Comparison of ENCODE assay signal across 13 mouse cellular contexts in the genomic region with DNA sequence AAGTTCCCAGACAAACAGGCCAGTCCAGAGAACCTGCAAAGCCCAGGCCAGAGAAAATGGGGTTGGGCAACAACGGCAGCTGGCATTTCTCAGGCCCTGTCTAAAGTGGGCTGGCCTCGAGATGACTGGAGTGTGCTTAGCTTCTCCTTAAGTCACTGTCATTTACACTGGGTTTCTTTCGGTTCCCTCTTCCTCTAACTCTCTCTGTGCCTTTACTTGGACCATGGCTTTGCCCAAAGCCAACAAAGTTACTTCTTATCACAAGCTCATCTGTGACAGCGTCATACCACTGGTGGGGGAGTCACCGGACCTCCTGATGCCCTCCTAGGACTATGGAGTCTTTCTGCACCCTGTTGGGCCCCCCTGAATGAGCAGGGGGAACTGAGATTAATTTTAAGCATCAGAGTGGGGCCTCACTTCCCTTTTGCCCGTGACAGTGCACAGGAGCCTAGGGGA. TPM values are rescaled to one million over a fixed set of nuclear protein-coding genes. Genes with fewer than 3 reads are reported as not detected.
A peak's percentile ranks its signal among the peaks of the same experiment; 100 is the strongest.
DNase-seq lines count a peak whose midpoint lies in the region; ATAC-seq and TF ChIP-seq lines count a peak whose summit lies in the region.
"Had no signal": no experiment of that assay in that cellular context is flagged by ENCODE, and none has a peak within 500 bp of the region (broad histone marks: within the 10 kb centered on the region; RNA-seq: fewer than 3 reads in every experiment).

No protein-coding gene starts in this region.

- H3K9me3 ChIP-seq in liver, postnatal 0 days (ENCODE audit: low read length) = no peaks in the 10 kb centered on the region
- H3K9me3 ChIP-seq: forebrain, embryonic 15.5 days had no signal

- TF ChIP-seq EP300 in liver, postnatal 0 days (IDR thresholded peaks at IDR 0.05; ENCODE audit: low read depth) = no peak

- no peak for TF ChIP-seq CTCF in gastrocnemius, adult 2 months (IDR thresholded peaks at IDR 0.05)
- no peak for TF ChIP-seq CTCF in thymus, adult 2 months (IDR thresholded peaks at IDR 0.05; ENCODE audit: borderline replicate concordance, control insufficient read depth, extremely low read depth, insufficient read depth, low read length, poor library complexity)
- no peak for TF ChIP-seq CTCF in liver, postnatal 0 days (IDR thresholded peaks at IDR 0.05; ENCODE audit: low read depth)
- TF ChIP-seq CTCF in cerebellum, adult 2 months (IDR thresholded peaks at IDR 0.05; ENCODE audit: borderline replicate concordance, insufficient read depth, low read depth, low read length) = no peak

- peaks cover 19% of the 10 kb centered on the region for H3K27me3 ChIP-seq in thymus, adult 2 months (ENCODE audit: control insufficient read depth, insufficient read depth, low read length)
- peaks cover 33% of the 10 kb centered on the region for H3K27me3 ChIP-seq in liver, postnatal 0 days (ENCODE audit: insufficient read depth, low read length)
- H3K27me3 ChIP-seq in cerebellum, adult 2 months (ENCODE audit: control insufficient read depth, insufficient read depth, low read length) = peaks cover 7% of the 10 kb centered on the region; the same call in 1 of the 2 replicates

- peaks cover 22% of the 10 kb centered on the region for H3K4me1 ChIP-seq in thymus, adult 2 months (replicated peaks; ENCODE audit: control insufficient read depth, insufficient read depth, low read length)
- peaks cover 21% of the 10 kb centered on the region for H3K4me1 ChIP-seq in liver, postnatal 0 days (ENCODE audit: insufficient read depth)
- H3K4me1 ChIP-seq in cerebellum, adult 2 months (ENCODE audit: control insufficient read depth, insufficient read depth, low read length) = 0 out of 2 replicates have a peak, but pooled peaks cover 3% of the 10 kb centered on the region

- peak; percentile 60 for ATAC-seq in liver, postnatal 0 days
- ATAC-seq: forebrain, embryonic 15.5 days had no signal

- H3K4me2 ChIP-seq in liver, postnatal 0 days (ENCODE audit: low read depth, low read length) = no peak overlapping the region
- H3K4me2 ChIP-seq: forebrain, embryonic 15.5 days; neural tube, embryonic 12.5 days had no signal

- WGBS in thymus, adult 2 months = 29% methylated on average over 6 of the region's 6 CpGs
- 27% methylated on average over 6 of the region's 6 CpGs for WGBS in liver, postnatal 0 days (ENCODE audit: insufficient replicate concordance)
- 61% methylated on average over 6 of the region's 6 CpGs for WGBS in cerebellum, adult 2 months

- no peak for TF ChIP-seq POLR2A in thymus, adult 2 months (IDR thresholded peaks at IDR 0.05; ENCODE audit: control insufficient read depth, extremely low read depth, insufficient read depth, low read length, poor library complexity)
- no peak for TF ChIP-seq POLR2A in cerebellum, adult 2 months (IDR thresholded peaks at IDR 0.05; ENCODE audit: borderline replicate concordance, insufficient read depth, low read length)

- H3K27ac ChIP-seq in gastrocnemius, adult 2 months = no peak overlapping the region; the same call in 1 of the 2 replicates
- H3K27ac ChIP-seq in thymus, adult 2 months (ENCODE audit: control insufficient read depth, insufficient read depth, low read length) = 0 out of 2 replicates have a peak overlapping the region, but pooled peaks have one; percentile 23
- H3K27ac ChIP-seq in liver, postnatal 0 days (ENCODE audit: low read depth) = peak overlapping the region; percentile 76
- H3K27ac ChIP-seq in cerebellum, adult 2 months (ENCODE audit: insufficient read depth, low read length) = no peak overlapping the region
- H3K27ac ChIP-seq: forebrain, embryonic 15.5 days; neural tube, embryonic 12.5 days had no signal

- peak; percentile 38 for DNase-seq in gastrocnemius, adult 2 months
- no peak for DNase-seq in gastrocnemius, adult 18-20 months (ENCODE audit: low spot score)
- no peak for DNase-seq in thymus, adult 2 months
- DNase-seq in thymus, postnatal 36 days = no peak
- DNase-seq in liver, postnatal 0 days = peak; percentile 36
- no peak for DNase-seq in cerebellum, postnatal 25 days
- no peak for DNase-seq in cerebellum, adult 2 months
- DNase-seq in frontal cortex, postnatal 14 days (ENCODE audit: low spot score in 2 of 2) = no peak
- DNase-seq: adrenal gland, postnatal 25 days; layer of hippocampus, postnatal 36 days had no signal

- no peak overlapping the region for H3K4me3 ChIP-seq in gastrocnemius, adult 2 months
- H3K4me3 ChIP-seq in thymus, adult 2 months (ENCODE audit: control insufficient read depth, insufficient read depth, low read length) = no peak overlapping the region
- no peak overlapping the region for H3K4me3 ChIP-seq in liver, postnatal 0 days (ENCODE audit: low read depth, low read length)
- no peak overlapping the region for H3K4me3 ChIP-seq in cerebellum, adult 2 months (replicated peaks; ENCODE audit: insufficient read depth, low read depth, low read length)
- H3K4me3 ChIP-seq: forebrain, embryonic 15.5 days; neural tube, embryonic 12.5 days had no signal

- intact Hi-C loops in gastrocnemius, adult 2 months (cut with DNase I) = no loop called here

- H3K36me3 ChIP-seq in thymus, adult 2 months (ENCODE audit: control insufficient read depth, insufficient read depth, low read length) = no peaks in the 10 kb centered on the region
- no peaks in the 10 kb centered on the region for H3K36me3 ChIP-seq in liver, postnatal 0 days (replicated peaks; ENCODE audit: insufficient read depth, low read length)
- H3K36me3 ChIP-seq: forebrain, embryonic 15.5 days; neural tube, embryonic 12.5 days had no signal

- no peak overlapping the region for H3K9ac ChIP-seq in liver, postnatal 0 days (replicated peaks)
- H3K9ac ChIP-seq: forebrain, embryonic 15.5 days; neural tube, embryonic 12.5 days had no signal

RNA-seq across cellular contexts. Expression of a gene that starts 2.4 kb away (rescaled TPM):
- 1 to 10 TPM; 1.1 to 3.8 TPM for total RNA-seq in gastrocnemius, adult 2 months (2021)
- total RNA-seq in gastrocnemius, adult 18-20 months (2021) = 1 to 10 TPM; 2.9 to 3.9 TPM
- polyA plus RNA-seq in thymus, adult 2 months (2012; rRNA removed) = 37.3 and 46.4 TPM in 2 replicates
- 11.8 and 12.0 TPM in 2 replicates for polyA plus RNA-seq in liver, postnatal 0 days (2015; fragmentation: Nextera tagmentation; extraction: Ambion mirVana)
- polyA plus RNA-seq in cerebellum, adult 2 months (2012; rRNA removed) = 2.0 TPM in 2 replicates

RNA-seq across cellular contexts. Expression of a gene that starts 16.3 kb away (rescaled TPM):
- 1 to 10 TPM; 3.8 to 4.0 TPM for total RNA-seq in gastrocnemius, adult 2 months (2021)
- 1 to 10 TPM; 3.9 to 6.4 TPM for total RNA-seq in gastrocnemius, adult 18-20 months (2021)
- polyA plus RNA-seq in thymus, adult 2 months (2012; rRNA removed) = 2.9 and 3.0 TPM in 2 replicates
- polyA plus RNA-seq in liver, postnatal 0 days (2015; fragmentation: Nextera tagmentation; extraction: Ambion mirVana) = 2.2 and 2.3 TPM in 2 replicates
- 3.7 and 4.9 TPM in 2 replicates for polyA plus RNA-seq in cerebellum, adult 2 months (2012; rRNA removed)

RNA-seq across cellular contexts. Expression of a gene that starts 52.8 kb away (rescaled TPM):
- total RNA-seq in gastrocnemius, adult 2 months (2021) = not detected
- total RNA-seq in gastrocnemius, adult 18-20 months (2021) = under 1 TPM in 1 of 2 experiments, not detected in 1; 0.37 TPM
- polyA plus RNA-seq in thymus, adult 2 months (2012; rRNA removed) = 0.22 and 0.34 TPM in 2 replicates
- polyA plus RNA-seq in liver, postnatal 0 days (2015; fragmentation: Nextera tagmentation; extraction: Ambion mirVana) = not detected in 2 replicates
- polyA plus RNA-seq in cerebellum, adult 2 months (2012; rRNA removed) = 0.17 and 0.23 TPM in 2 replicates
- total RNA-seq: adrenal gland, postnatal 25 days had no signal
- polyA plus RNA-seq: C2C12; forebrain, embryonic 15.5 days had no signal

RNA-seq across cellular contexts. Expression of a gene that starts 56.5 kb away (rescaled TPM):
- total RNA-seq in gastrocnemius, adult 2 months (2021) = 100 to 1,000 TPM; 110 to 112 TPM
- 100 to 1,000 TPM; 118 to 125 TPM for total RNA-seq in gastrocnemius, adult 18-20 months (2021)
- polyA plus RNA-seq in thymus, adult 2 months (2012; rRNA removed) = 294 and 381 TPM in 2 replicates
- 165 and 170 TPM in 2 replicates for polyA plus RNA-seq in liver, postnatal 0 days (2015; fragmentation: Nextera tagmentation; extraction: Ambion mirVana)
- polyA plus RNA-seq in cerebellum, adult 2 months (2012; rRNA removed) = 424 and 433 TPM in 2 replicates

Comparison
In these comparisons a context has a peak if more than half of its experiments do, and no peak if none do; other contexts are left out.
1. DNase-seq: peak in gastrocnemius, adult 2 months (single experiment) and liver, postnatal 0 days (single experiment); none in gastrocnemius, adult 18-20 months (single experiment), thymus, adult 2 months (single experiment), thymus, postnatal 36 days (0 of 2), cerebellum, postnatal 25 days (0 of 2), cerebellum, adult 2 months (0 of 2) and frontal cortex, postnatal 14 days (0 of 2).
2. H3K27ac ChIP-seq: peak in thymus, adult 2 months (single experiment) and liver, postnatal 0 days (single experiment); none in gastrocnemius, adult 2 months (single experiment) and cerebellum, adult 2 months (single experiment).